Mouse (Mus musculus) adrenal gland, adult (tissue): Measurements from ENCODE around the gene Acsbg2.

Experiments
- DNase-seq, 2 experiments: peaks; one replicate each; pipeline ENCODE4 v3.0.0; 2022 to 2023; ENCODE audit warnings: low spot score in 1 of 2; ENCODE audit not compliant: inconsistent age in 2 of 2

Gene Acsbg2

DNA sequence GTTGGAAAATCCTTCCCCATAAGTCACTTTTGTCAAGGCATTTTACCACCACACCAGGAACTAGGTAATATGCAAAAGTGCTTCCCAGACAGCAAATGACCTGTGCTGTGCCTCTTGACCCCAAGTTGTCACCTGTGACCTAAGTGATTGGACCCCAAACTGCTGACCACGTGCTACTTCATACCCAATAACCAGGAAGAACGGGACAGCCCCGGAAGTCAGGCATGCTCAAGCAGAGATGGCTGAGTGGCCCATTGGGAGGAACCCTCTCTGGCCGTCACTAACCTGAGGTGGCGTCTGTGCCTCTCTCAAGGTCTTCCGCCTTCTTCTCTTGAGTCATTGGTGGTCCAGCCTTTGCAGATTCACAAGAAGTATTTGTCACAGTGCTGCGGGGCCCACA lies 1.7 kb downstream of the Acsbg2 start:
- no peak for DNase-seq

- no peak for DNase-seq
Observed at GRCm38 (mm10) chr17:56871767-56872166, 2.5 kb downstream of the Acsbg2 start.

DNA sequence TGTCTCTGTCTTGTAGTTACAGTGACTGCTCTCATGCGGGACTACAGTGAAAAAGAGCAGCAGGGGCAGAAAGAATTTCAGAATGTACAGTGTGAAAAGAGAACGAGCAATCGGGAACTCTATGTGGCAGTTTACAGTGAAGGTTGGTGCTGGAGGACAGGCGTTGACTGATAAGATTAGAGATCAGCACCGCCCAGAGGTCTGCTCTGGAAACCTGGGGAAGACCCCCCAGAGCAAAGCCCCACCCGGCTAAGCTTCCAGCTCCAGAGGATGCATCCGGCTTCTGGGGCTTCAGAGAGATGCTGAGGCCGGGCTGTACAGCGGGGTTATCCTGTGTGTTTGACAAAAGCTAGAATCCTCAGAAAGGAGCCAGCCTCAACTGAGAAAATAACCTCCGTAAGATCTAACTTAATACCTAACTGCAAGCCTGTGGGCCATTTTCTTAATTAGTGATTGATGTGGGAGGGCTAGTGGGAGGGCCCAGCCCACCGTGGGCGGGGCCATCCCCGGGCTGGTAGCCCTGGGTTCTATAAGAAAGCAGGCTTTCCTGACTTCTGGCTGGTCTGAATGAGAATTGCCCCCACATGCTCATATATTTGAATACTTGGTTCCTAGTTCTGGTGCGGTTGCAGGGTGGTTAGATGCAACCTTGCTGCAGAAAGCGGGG lies 3.8 kb downstream of the Acsbg2 start:
- no peak for DNase-seq

- no peak for DNase-seq
Observed at GRCm38 (mm10) chr17:56869481-56869977, 4.7 kb downstream of the Acsbg2 start.

DNA sequence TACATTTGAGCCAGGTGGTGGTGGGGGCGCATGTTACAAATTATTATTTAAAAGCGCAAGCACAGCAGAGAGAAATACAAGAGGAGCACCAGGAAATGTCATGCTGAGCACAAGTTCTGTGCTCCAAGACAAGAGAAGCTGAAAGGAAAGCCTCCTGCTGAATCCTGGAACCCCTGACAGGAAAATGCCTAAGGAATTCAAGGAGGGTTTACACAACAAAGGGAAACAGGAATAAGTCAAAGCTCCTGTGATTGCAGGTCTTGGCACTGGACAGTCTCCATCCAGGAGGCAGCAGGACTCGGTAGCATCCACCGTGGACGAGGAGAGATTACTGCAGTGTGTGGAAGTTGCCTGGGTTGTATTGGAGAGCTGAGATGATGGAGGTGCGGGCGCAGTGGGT lies 8.2 kb downstream of the Acsbg2 start:
- DNase-seq, result no peak

- DNase-seq, result no peak
Observed at GRCm38 (mm10) chr17:56861197-56861596, 13.1 kb downstream of the Acsbg2 start.

GRCm38 (mm10) chr17:56858922-56859321 lies 15.3 kb downstream of the Acsbg2 start:
- no peak for DNase-seq

DNA sequence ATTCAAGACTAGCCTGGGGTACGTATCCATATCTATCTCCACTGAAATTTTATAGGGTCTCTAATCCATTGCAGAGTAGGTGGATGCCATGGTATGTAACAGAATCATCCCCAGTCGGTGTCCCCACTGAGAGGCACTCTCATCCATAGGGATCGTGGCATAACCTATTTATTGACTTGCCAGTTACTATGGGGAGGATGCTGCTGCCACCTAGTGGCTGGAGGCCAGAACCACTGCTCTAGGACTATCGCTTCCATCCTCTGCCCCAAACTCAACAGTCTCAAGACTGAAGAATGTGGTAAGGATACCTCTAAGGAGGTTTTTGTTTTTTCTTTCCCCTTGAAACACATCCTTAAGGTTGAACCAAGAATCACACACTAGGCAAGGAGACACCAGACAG lies 16.0 kb downstream of the Acsbg2 start:
- peak; percentile 67 to 89 for DNase-seq

GRCm38 (mm10) chr17:56855421-56855820 lies 18.8 kb downstream of the Acsbg2 start:
- DNase-seq, result no peak

GRCm38 (mm10) chr17:56851167-56851566 lies 23.1 kb downstream of the Acsbg2 start:
- DNase-seq, result no peak

DNA sequence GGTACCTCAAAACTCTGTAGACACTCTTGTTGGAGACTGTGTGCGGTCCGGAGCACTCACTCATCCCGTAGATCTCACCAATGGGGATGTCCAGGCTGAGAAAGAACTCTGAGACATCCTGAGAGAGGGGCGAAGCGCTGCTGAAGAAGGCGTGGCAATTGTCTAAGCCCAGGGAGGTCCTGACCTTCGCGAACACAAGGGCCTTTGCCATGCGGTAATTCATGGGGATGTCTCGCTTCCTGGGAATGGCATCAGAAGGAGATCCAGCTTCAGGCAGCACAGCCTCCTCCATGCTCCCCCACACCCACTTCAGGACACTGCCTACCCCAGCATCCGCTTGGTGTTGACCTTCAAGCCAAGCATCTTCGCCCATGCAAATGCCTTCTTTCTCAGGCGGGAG lies 24.5 kb downstream of the Acsbg2 start:
- no peak for DNase-seq

DNA sequence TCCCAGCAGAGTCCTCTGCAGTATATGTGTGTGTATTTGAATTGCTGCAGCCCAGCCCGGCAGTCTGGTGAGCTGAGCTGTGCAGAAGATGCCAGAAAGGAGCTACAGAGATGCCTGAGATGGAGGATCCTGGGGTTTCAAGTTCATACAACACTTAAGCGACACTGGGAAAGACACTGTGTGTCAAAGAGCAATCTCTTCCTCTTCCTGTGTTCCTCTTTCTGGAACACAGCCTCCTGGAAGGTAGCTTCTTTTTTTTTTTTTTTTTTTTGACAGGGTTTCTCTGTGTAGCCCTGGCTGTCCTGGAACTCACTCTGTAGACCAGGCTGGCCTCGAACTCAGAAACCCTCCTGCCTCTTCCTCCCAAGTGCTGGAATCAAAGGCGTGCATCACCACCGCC lies 25.5 kb downstream of the Acsbg2 start:
- DNase-seq, result no peak

- no peak for DNase-seq
Observed at GRCm38 (mm10) chr17:56843678-56844077, 30.6 kb downstream of the Acsbg2 start.

GRCm38 (mm10) chr17:56842173-56842572 lies 32.1 kb downstream of the Acsbg2 start:
- no peak for DNase-seq

GRCm38 (mm10) chr17:56840524-56840923 lies 33.7 kb downstream of the Acsbg2 start:
- no peak for DNase-seq

DNA sequence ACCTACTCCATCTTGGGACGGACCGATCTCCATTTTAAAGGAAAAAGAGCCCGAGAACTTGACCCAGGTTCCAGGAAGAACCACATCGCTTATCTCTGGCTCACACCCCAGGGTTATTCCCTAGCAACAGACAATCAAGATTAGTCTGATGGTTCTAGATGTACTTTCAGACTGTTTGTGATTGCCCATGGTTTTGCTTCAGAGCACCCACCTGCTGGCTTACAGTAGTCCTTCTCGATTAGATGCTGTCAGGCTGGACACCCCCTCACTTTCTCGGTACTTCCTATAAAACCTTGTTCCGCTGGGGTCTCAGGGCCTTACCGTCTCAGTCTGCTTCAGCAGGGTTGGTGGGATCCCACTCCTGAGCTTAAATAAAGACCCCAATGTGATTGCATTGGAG lies 37.9 kb downstream of the Acsbg2 start:
- no peak for DNase-seq

DNA sequence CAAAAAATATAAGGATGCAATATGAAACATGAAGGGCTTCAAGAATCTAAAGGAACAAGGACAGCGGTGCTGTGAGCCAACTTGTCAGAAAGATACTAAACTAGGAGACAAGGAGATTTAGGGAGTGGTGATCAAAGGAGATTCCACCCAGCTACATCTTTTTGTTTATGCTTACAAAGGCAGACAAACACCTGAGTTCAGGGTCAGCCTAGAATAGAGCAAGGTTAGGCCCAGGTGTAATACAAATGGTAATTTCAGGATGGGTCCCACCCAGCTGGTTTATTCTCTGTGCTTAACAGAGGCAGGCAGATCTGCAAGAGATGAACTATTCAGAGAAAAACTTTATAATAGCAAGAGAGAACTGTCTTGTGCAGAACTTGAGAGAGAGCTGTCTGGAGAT lies 40.9 kb downstream of the Acsbg2 start:
- DNase-seq, result no peak

DNA sequence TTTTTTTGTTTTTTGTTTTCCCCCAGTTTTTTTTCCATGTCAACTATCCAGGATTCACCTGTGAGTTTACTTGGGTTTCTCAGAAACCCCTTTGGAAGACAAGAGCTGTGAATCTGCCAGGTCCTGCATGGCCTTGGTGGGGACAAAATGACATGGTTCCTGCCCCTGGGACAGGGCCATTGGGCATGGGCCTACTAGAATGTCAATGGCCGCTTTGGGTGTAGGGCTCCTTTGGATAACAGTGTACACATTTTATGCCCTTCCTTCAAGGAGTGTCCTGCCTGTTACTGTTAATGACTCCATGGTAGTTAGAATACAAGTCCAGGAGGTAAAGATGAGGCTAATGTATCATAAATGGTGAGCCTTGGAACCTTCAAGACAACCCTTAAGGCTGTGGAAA lies 41.3 kb downstream of the Acsbg2 start:
- DNase-seq, result no peak

- DNase-seq, result peak; percentile 99 to 100
Observed at GRCm38 (mm10) chr17:56831111-56831816, 43.0 kb downstream of the Acsbg2 start.

DNA sequence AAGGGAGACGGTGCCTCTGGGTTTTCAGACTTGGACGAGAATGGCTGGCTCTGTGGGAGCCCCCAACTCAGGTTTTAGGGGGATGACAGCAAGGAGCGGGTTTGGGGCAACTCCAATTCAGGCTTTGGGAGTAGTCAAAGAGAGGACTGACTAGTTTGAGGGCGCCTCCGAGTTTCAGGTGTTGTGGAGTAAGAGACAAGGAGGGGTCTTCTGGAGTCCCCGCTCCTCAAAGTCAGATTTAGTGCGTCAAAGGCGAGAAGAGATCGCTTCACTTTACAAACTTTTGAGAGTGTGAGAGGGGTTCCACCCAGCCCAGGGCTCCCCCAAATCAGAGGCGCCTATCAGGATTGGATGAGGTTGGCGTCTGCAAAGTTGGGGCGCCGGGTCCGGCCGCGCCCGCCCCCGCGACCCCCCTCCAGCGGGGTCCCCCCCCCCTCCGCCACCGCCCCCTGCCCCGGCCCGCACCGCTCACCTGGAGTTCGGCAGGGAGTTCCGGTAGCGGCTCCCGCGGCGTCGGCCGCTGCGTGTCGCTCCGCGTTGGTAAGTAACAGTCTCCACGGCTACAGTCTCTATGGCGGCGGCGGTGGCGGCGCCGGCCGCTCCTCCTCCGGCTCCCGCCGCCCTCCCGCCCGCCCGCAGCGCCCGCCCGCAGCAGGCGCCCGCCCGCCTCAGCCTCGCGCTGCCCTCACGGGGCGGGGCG lies 43.7 kb downstream of the Acsbg2 start, which contains the start of gene Rfx2:
TSS of gene Rfx2 (minus strand) at position 603 of the 700 bp plus-strand sequence.
- no peak for DNase-seq

DNA sequence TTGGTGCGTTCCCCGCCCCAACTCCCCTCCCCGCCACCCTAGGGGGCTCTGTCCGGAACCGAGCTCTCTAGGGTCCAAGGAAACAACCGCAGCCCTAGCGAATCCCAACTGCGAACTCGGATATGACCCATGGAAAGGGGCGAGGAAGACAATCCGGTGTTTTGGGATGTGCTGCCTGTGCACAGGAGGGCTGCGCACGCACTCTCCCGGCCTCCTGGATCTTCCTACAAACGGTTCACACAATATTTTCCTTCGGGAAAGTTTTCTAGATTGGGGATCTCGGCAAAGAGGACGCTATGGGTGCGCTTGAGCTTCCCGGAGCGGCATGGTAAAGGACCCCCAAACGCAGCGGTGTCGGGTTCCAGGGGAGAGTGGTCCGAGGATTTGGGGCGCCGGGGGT lies 44.5 kb downstream of the Acsbg2 start:
- peak; percentile 34 to 71 for DNase-seq

DNA sequence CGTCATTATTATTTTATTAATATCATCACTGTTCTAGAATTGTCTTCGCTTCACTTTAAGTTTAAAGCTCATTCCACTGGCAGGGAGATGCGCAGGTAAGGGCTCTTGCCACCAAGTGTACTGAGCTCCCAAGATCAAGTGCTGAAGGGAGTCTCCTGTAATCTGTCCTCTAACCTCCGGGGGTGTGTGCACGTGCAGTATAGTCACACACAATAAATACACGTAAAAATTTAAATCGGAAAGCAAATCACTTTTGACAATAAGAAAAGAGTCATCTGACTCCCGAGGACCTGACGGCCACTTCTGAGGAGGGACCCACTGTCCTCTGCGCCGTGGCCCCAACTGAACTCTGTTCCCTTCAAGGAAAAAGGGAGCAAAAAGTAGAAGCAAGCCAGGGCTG lies 45.1 kb downstream of the Acsbg2 start:
- DNase-seq, result no peak
